Mouse (Mus musculus) mouse trophoblast stem cell (cell line): Measurements from ENCODE around the gene Nr5a1.

Experiments used
- in situ Hi-C, 2 experiments: fragments of 300-500 bp; cut with MseI, MboI; formaldehyde crosslinking; loops; 2 replicates in 1 of 2; 3 replicates in 1 of 2; pipeline ENCODE4 v1.15.1; 2025

The Nr5a1 gene

DNA sequence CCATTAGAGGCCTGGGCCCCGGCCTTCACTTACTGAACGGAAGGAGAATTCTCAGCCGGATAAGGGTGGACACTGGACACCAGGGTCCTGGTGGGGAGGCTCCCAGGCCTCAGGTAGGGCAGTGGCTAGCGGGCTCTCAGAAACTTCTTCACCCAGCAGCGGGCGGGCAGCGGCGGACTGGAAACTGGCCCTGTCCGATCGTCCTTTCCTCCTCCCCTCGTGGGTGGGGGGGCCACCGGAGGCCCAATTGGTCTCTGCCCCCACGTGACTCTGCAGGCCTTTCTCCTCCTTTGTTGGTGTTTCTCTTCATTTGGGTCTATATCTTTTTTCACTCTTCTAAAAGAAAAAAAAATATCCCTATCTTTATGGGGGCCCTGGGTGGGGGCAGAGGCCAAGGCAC is at the start of gene Nr5a1:
Nr5a1 (minus strand) TSS at position 219 of the 400 bp plus-strand sequence.
- in situ Hi-C loops = no loop called here

DNA sequence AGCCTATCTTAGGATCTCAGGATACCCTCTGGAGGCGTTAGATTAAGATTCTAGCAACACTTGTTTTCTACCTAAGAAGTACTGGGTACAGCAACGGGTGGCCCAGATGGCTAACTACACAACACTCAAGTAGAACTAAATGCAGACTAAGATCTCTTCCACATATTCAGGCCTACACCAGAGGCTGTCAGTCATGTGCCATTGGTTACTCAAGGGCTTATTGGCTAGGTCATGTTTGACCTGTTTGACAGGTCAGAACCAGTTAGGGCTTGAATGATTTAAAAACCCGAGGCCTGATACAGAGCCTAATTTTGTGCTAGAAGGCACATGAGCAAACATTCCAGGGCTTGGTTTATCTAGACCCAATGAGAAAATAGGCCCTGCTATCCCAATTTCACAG is 25.5 kb upstream of the Nr5a1 start:
- in situ Hi-C loops = loop anchor here (5.0 kb wide), 1 partner anchor 78 kb away; no protein-coding TSS in a partner anchor

DNA sequence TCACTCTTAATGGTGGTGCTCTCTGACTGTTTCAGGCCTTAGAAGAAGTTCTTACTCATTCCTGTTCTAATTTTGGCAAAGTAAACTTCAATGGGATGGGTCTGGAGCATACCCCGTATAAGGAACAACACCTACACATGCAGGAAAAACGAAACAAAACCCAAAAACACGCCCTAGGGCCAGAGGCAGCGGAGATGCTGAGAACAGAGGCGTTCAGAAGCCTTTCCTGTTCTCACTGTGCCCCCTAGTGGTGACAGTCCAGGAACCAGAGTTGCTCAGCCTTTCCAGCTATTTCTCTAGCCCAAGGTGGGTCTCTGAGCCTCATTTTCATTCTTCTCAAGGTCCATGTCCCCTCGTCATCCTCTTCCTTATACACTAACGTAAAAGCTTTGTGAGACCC is 25.1 kb upstream of the Nr5a1 start:
- in situ Hi-C loops = loop anchor here (5.0 kb wide), 1 partner anchor 77 kb away; no protein-coding TSS in a partner anchor

DNA sequence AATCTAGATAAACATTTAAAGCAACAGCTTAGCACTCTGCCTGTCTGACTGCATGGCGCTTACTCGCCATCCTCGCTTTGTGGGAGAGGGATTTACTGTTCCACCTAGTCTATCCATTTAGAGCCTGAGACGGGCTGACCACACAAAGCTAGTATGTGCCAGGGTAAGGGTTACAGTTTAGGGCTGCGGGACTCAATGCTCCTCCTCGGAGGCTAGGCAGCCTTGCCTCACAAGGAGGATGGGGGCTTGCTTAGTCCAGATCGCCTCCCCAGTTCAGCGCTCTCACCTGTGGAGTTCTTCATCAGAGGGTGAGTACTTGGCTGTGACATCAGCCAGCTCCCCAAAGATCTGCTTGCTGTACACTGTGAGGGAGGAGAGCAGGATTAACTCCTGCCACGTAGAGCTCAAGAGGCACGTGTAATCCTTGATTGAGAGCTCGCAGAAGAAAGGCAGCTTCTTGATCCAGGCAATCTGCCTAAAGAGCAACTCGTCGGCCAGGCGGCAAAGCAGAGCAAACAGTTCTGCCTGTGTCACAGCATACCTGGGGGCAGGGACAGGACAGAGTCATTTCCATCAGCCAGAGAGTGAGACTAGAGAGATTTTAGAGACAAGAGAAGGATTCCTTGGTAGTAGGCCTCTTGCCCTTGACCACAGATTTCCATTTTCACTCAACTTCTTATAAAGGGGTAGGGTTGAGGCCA is 24.4 kb upstream of the Nr5a1 start:
- in situ Hi-C loops = loop anchor here (5.0 kb wide), 1 partner anchor 76 kb away; no protein-coding TSS in a partner anchor

DNA sequence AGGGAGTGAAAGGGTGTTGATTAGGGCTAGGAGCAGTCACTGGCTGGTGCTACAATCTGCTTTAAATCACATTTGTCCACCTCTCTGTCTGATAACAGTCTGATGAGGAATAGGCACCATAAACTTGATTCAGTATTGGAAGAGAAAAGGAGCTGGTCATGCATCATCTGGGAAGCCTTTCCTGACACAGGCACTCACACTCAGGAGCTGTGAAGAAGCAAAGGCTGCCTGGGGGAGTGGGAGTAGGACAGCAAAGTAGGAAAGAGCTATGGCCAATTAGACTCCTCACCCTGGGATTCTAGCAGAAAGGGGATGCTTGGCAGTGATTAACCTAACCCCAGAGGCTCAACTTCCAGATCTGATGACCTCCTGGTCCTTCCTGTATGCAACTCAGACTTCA is 21.4 kb upstream of the Nr5a1 start:
- in situ Hi-C loops = loop anchor here (5.0 kb wide), 1 partner anchor 73 kb away; no protein-coding TSS in a partner anchor

DNA sequence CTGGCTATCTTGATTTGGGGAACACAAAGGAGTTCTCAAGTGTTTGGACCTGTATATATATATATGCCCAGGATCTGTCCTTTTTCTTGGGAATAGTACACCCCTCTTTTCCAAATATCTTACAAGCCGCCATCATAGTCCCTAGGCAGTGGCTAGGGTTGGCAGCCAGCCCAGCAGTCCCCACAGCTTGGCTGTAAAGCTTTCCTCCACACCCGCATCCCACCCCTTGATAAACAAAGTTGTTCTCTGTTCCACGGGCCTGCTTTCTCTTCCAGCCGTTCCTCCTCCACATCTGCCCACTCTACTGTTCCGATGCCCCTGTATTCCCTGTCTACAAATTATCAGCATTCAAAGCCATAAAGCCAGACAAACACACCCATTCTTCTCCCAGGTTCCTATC is 20.4 kb upstream of the Nr5a1 start:
- in situ Hi-C loops = loop anchor here (5.0 kb wide), 1 partner anchor 72 kb away; no protein-coding TSS in a partner anchor

DNA sequence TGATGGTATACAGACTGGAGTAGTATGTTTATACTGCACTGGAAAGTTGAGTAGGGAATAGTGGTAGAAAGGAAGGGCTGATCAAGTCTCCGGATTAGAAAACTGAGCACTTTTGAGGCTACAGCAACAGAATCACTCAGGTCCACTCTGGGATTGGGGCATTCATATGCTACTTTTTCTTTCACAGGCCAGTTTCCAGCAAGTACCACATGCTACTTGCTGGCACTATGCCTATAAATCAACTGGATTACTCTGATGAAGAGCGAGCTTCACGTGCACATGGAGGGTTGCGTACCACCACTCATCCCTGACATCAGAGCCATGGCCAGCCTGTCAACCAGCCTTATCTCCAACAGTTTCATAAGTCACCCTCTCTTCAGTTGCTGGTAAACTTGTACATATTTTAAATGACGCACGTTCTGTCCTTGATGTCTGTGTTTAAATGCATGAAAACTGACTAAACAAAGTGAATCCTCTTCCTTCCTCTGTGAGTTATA is 16.0 kb upstream of the Nr5a1 start:
- in situ Hi-C loops = no loop called here

DNA sequence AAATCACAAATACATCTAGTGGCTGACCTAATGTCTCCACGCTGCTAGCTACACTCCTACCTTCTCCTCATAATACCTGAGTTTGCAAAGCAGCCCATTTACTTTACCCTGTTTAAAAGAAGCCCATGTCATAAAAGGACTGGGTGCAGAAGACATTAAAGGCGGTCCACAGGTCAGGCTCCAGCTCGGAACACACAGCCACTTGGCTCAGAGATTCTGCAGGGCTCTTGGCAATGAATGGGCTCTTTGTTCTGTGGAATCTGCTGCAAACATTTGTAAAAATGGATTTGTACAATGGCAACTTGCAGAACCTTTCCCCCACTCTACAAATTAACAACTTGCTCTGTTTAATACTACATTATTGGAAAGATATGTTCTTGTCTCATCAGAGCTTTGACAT is 11.1 kb upstream of the Nr5a1 start:
- in situ Hi-C loops = no loop called here

DNA sequence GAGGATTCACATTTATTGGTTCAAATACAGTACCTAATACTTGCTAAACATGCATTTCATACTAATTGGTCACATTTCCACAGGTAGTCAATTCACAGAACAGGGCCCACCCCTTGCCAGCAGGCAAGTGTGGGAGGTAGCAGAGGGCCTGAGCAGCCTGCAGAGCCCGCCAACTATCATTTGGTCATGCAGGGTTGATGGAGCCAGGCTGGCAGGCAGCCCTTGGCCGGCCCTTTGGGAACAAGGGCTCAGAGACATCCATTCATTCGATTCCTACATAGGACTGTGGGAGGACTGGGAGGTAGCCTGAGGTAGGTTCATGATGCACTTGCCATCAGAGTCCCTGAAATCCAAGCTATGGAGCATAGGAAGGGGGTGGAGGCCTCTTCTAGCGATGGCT is 9.0 kb upstream of the Nr5a1 start:
- in situ Hi-C loops = no loop called here

DNA sequence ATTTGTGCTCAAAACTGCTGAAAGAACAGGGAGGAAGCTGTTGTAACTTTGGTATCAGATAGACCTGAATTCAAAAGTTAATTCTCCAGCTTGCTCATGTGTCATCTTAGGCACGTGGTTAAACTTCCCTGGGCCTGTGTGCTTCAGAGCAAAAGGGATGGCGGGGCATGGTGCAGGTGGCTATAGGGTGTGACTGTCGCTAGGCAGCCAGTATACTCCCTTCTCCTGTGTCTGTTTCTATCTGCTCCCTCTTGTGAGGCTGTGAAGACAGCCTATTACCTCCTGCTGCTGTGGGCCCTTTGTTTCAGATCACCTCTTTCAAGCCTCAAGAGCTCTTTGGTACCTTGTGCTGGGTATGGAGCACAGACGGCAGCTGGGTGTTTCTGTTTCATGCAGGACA is 7.7 kb upstream of the Nr5a1 start:
- in situ Hi-C loops = no loop called here

DNA sequence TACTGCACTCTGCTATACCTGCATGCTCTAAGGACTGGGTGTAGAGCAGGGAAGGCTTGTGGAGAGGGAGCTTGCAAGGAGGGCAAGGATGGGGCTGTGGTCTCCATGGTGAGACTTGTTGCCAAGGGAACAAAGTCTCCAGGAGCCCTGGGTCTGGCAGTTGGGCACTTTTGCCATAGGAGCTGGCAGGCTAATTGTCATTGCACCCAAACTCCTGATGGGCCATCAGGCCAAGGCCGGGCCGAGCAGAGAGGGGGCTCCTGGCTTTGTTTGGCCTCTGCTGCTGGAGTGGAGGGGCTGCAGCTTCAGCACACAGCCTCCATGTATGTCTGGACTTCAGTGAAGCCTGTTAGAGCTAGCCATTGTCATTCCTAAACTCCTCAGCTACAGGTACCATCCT is 6.3 kb upstream of the Nr5a1 start:
- in situ Hi-C loops = no loop called here

DNA sequence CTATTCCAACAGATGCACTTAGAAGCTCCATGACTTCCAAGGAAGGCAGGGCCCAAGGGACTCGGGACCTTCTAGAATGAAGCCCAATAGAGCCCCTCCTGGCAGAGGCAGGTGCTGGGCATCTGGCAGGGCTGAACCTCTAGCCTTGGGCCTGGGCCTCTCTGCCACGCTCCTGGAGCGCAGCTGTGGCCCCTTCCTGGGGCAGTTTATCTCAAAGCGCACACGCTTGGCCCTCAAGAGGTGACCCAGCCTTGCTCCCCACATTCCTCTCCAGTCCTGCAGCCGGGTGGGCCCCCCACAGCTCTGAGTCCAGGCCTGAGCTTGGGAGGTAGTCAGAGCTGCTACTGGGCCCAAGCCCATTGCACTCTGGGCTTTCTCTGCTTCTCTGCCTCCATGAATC is 5.0 kb upstream of the Nr5a1 start:
- in situ Hi-C loops = no loop called here

DNA sequence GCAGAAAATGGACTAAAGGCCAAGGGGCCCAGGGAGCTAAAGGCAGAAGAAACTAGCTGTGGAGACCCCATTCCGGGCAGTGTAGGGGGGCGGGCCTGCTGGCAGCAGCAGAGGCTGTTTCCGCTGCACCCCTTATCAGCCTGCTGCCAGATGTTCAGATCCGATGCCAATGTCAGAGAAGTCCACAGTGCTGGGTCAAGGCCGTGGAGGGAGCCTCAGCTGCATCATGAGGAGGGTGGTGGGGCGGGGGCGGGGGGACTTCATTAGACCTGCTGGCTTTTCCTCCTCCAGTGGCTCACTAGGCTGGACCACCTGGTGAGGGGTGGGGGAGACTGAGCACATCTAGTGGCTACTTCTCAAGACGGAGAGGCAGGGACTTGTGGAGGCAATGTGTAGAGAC is 4.3 kb upstream of the Nr5a1 start:
- in situ Hi-C loops = no loop called here

DNA sequence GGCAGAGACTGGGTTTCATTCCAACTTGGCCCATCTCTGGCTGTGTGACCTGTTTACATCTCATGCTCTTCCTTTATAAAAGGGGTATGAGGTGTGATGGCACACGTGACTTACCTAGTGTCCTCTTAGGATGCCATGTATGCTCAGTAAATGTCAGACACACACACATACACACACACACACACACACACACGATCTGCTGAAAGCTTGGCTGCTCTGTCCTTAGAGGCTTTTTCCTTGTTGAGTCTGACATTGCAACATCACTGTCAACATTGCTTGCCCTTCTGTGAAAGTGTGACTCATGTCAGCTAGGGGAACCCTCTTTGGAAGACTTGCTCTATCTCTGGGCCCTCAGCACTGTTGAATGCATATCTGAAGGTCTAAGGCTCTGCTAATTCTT is 3.1 kb upstream of the Nr5a1 start:
- in situ Hi-C loops = no loop called here

DNA sequence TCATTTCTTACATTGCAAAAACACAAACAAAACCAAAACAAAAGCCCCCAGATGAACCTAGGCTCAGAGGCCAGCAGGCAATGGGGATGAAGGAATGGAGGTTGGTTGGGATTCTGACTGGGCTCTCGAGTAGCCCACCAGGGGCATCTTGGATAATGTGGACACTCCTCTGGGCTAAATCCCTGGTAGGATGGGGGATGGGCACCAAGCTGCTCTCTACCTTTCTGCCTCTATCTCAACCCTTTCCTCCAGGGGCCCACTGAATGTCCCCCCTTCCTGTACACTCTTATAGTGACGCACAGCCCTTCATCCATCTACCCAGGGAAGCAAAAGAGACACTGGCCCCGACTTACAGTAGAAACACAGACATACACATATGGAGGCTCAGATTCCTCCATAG is 746 bp downstream of the Nr5a1 start:
- in situ Hi-C loops = no loop called here

DNA sequence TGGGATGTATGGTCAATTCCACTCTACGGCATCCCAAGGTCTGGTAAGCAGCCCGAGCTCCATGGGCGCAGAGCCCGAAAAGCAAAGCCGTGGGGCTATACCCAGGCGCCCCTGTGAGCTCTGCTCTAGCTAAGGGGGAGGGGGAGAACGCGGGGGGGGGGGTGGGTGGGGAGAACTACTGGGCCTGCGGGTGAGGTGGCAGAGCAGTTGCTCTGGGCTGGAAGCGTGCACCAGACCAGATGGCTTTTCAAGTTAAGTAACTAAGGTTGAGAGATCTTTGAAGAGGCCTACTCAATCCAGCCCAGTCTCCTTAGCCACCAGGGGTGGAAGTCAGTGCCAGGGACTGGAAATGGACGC is 1.6 kb downstream of the Nr5a1 start:
- in situ Hi-C loops = no loop called here

DNA sequence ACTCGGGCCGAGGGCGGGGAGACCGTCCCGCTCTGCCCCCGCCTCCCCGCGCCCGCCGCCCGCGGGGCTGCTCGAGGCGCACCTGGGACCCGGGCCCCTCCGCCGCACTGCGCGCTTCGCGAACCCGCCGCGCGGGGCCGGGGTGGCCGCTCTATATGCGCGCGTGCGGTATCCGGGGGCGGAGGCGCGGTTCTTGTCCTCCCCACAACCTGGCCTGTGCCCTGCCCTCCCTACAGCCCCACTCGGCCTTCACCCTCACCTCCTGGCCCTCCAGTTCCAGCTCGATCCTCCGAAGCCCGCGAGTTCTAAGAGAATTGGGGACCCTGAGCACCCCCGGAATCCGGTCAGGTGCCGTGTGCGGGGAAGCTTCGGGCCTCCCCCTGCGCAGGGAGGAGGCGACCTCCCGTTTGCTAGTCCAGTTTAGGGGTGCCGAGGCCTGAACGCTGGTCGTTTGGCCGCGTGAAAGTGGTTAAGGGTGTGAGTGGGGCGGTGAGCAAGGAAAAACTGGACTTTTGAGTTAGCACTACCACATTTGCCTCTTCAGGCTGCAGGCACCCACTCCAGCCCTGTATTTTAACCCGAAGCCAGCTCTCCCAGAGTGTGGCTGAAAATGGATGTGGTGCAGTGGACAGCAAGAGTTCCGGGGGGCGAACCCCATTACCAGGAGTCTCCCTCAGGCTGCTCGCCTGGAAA is 2.1 kb downstream of the Nr5a1 start:
- in situ Hi-C loops = no loop called here

DNA sequence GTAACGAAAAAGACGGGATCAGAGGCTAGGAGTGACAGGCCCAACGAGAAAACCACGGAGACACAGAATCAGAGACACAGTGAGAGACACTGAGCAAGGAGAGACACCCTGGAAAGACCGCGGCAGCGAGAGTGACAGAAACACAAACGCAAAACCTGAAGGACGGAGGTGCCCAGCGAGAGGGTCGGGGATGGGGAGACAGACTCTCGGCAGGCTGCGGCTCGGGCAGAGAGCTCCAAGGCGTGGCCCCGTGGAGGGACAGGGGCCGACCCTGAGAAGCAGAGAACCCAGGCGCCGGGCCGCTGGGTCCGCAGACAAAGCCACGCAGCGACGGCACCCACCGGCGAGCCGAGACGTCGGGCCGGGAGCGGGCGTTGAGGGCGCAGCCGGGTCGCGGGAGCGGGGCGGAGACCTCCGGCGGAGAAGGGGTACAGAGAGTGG is 2.9 kb downstream of the Nr5a1 start:
- in situ Hi-C loops = no loop called here

DNA sequence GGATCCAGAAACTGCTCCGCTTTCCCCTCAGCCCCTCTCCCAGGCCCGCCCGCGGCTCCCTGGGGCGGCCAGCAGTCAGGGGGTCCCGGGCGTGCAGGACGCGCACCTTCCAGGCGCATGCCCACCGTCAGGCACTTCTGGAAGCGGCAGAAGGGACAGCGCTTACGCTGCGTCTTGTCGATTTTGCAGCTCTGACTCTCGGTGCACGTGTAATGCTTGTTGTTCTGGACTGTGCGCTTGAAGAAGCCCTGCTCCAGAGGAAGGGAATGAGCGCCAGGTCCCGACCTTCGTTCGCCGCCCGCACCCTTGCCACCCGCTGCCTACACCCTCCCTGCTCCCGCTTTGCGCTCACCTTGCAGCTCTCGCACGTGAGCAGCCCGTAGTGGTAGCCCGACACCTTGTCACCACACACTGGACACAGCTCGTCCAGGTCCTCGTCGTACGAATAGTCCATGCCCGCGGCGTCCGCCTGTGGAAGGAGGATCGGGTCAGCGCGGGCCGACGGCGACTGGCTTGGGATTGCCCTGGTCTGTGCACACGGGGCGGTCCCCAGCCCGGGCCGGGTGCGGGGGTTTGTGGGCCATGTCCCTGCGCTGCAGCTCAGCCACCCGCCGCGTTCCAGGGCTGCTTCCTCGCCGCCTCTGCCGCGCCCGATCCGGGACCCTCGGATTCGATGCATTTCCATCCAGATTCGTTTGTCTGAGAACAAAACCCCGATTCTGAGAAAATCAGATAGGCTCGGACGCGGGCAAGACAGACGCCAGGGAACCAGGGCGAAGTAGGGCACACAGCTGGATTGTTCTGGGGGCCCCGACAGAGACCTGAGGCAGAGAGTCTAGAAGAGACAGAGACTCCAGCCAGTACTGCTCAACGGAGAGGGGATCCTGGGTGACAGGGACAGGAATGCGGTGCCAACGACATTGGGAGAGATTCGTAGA is 3.8 kb downstream of the Nr5a1 start:
- in situ Hi-C loops = no loop called here

DNA sequence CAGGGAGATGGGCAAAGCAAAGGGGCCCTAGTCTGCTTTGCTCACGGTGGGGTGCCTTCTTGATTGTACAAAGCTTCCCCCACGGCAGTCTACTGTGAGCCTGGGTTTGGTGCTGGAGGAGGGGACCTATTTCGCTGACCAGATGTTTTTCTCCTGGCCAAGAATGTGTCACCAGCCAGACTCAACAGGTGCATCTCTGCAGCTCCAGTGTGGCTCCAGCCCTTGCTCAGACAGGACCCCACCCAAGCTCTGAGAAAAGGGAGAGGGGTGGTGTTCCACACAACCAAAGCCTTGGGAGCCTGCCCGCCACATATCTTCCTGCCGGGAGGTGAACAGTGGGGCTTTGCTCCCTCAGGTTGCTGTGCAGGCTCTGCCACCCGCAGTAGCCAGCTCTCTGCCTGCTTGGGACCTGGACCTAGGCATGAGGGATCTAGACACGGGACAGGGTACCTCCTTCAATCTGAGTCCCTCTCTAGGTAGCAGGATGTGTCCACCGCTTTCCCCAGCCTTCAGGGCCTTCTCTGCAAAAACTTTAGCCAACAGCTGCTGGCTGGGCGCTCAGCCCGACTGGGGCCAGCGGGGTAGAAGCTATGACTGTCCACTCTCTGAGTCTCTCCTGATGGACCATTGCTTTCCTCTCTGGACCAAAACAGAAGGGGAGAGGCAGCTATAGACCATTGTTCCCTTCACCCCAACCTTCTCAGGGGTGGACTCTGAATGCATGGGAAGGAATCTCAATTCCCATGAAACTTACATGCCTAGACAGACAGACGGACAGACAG is 5.2 kb downstream of the Nr5a1 start:
- in situ Hi-C loops = no loop called here

DNA sequence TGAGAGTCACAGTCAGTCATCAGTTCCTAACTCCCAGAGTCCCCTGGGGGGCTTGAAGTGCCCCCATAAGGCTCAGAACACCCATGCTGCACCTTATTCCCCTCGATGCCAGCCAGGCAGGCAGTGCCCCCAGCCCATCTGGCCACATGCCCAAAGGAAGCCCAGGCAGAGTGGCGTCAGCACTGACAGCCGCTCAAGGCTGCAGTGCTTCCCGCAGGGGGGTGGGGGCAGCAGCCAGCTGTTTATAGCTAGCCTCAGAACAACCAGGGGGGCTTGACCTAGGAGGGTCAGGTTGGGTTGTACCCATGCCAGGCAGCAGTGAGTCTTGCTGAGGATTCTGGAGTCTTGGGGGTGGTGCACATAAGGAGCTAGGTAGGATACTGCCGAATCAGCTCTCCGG is 7.7 kb downstream of the Nr5a1 start:
- in situ Hi-C loops = no loop called here
